Mouse (Mus musculus) heart, adult 9 months (tissue): ENCODE measurements around the gene Gucy2g.
"Not testable (repeated sequence)": the region's sequence is repeated elsewhere in the genome, so short reads cannot be mapped to it uniquely, and the experiment has no call there.

Source experiments
- DNase-seq, 2 experiments: peaks; one replicate each; pipeline ENCODE4 v3.0.0; 2022; ENCODE audit warnings: low spot score in 2 of 2

Gucy2g gene

GRCm38 (mm10) chr19:55207205-55207604 is 33.8 kb downstream of the Gucy2g start:
- DNase-seq: no peak

GRCm38 (mm10) chr19:55206482-55207138 is 34.4 kb downstream of the Gucy2g start:
- peak in 1 of 2 experiments; percentile 39 for DNase-seq

- DNase-seq: peak in 1 of 2 experiments; percentile 57
These were observed 42.7 kb downstream of the Gucy2g start for GRCm38 (mm10) chr19:55198303-55198702.

GRCm38 (mm10) chr19:55195574-55195973 is 45.5 kb downstream of the Gucy2g start:
- DNase-seq: no peak

- DNase-seq: peak; percentile 67 to 85
These were observed 46.4 kb downstream of the Gucy2g start for GRCm38 (mm10) chr19:55194520-55195170.

GRCm38 (mm10) chr19:55193717-55194394 is 47.2 kb downstream of the Gucy2g start:
- DNase-seq: no peak

GRCm38 (mm10) chr19:55192254-55192945 is 48.6 kb downstream of the Gucy2g start:
- DNase-seq: no peak

GRCm38 (mm10) chr19:55191596-55191995 is 49.4 kb downstream of the Gucy2g start:
- no peak for DNase-seq

GRCm38 (mm10) chr19:55190065-55190464 is 51.0 kb downstream of the Gucy2g start:
- peak; percentile 68 to 79 for DNase-seq

GRCm38 (mm10) chr19:55185651-55186050 is 55.4 kb downstream of the Gucy2g start:
- no peak for DNase-seq

- no peak for DNase-seq
These were observed 56.0 kb downstream of the Gucy2g start for GRCm38 (mm10) chr19:55185074-55185473.

- no peak for DNase-seq
These were observed 56.6 kb downstream of the Gucy2g start for GRCm38 (mm10) chr19:55184442-55184841.

GRCm38 (mm10) chr19:55180433-55180832 is 60.6 kb downstream of the Gucy2g start, which contains the start of gene Tectb:
TSS of gene Tectb (plus strand) at chr19:55180733.
- DNase-seq: no peak

GRCm38 (mm10) chr19:55177143-55177542 is 63.9 kb downstream of the Gucy2g start:
- DNase-seq: no peak

GRCm38 (mm10) chr19:55171585-55171984 is 69.5 kb downstream of the Gucy2g start:
- no peak for DNase-seq

GRCm38 (mm10) chr19:55170399-55170798 is 70.6 kb downstream of the Gucy2g start:
- no peak for DNase-seq

- not testable (repeated sequence) for DNase-seq
These were observed 71.8 kb downstream of the Gucy2g start for GRCm38 (mm10) chr19:55169236-55169729.

GRCm38 (mm10) chr19:55168360-55168759 is 72.7 kb downstream of the Gucy2g start:
- no peak for DNase-seq

GRCm38 (mm10) chr19:55167741-55168140 is 73.3 kb downstream of the Gucy2g start:
- no peak for DNase-seq

GRCm38 (mm10) chr19:55166741-55167140 is 74.3 kb downstream of the Gucy2g start:
- no peak for DNase-seq

- DNase-seq: no peak
These were observed 75.1 kb downstream of the Gucy2g start for GRCm38 (mm10) chr19:55165954-55166353.
